Mouse (Mus musculus) left cerebral cortex, postnatal 4 days (tissue): ENCODE data around the gene Gm2a. TPM values are rescaled to one million over a fixed set of nuclear protein-coding genes. Genes with fewer than 3 reads are reported as not detected.

ENCODE experiments used
- DNase-seq: peaks from one replicate; pipeline ENCODE4 v3.0.0-alpha.2; 2022
- intact Hi-C: fragments of 180-260 bp; cut with DNase I; formaldehyde crosslinking; loops from one replicate; pipeline ENCODE4 v1.15.1; 2025
- total RNA-seq, 2 experiments: library from RNA; stranded (reverse); gene quantifications; 2 replicates each; pipeline ENCODE4 v1.2.3; 2021

Gm2a gene
- total RNA-seq, 2 experiments from 2014 or later: 31.0 to 32.2 TPM

- DNase-seq: no peak
- intact Hi-C loops: no loop called here
Observed at GRCm38 (mm10) chr11:55127937-55128336, 30.0 kb downstream of the Gm2a start.

- DNase-seq: no peak
- intact Hi-C loops: no loop called here
Observed at GRCm38 (mm10) chr11:55128411-55128810, 30.5 kb downstream of the Gm2a start.

- intact Hi-C loops: no loop called here
Observed at GRCm38 (mm10) chr11:55131077-55131742, 33.3 kb downstream of the Gm2a start.

GRCm38 (mm10) chr11:55131946-55132345, 34.0 kb downstream of the Gm2a start:
- intact Hi-C loops: no loop called here
- no peak for DNase-seq

More at GRCm38 (mm10) chr11:55131077-55131742, 33.3 kb downstream of the Gm2a start:
- DNase-seq: no peak

GRCm38 (mm10) chr11:55133204-55133603, 35.3 kb downstream of the Gm2a start:
- intact Hi-C loops: no loop called here
- DNase-seq: no peak

- DNase-seq: no peak
- intact Hi-C loops: no loop called here
Observed at GRCm38 (mm10) chr11:55134407-55134806, 36.5 kb downstream of the Gm2a start.

GRCm38 (mm10) chr11:55134871-55135270, 37.0 kb downstream of the Gm2a start:
- no peak for DNase-seq

GRCm38 (mm10) chr11:55136770-55137547, 39.0 kb downstream of the Gm2a start:
- DNase-seq: no peak
- intact Hi-C loops: no loop called here

More at GRCm38 (mm10) chr11:55134871-55135270, 37.0 kb downstream of the Gm2a start:
- intact Hi-C loops: no loop called here

- DNase-seq: no peak
- intact Hi-C loops: no loop called here
Observed at GRCm38 (mm10) chr11:55137646-55138045, 39.7 kb downstream of the Gm2a start.

GRCm38 (mm10) chr11:55141502-55141901, 43.6 kb downstream of the Gm2a start:
- DNase-seq: no peak
- intact Hi-C loops: no loop called here

- intact Hi-C loops: no loop called here
- no peak for DNase-seq
Observed at GRCm38 (mm10) chr11:55144011-55144410, 46.1 kb downstream of the Gm2a start.

GRCm38 (mm10) chr11:55146855-55147254, 48.9 kb downstream of the Gm2a start:
- no peak for DNase-seq
- intact Hi-C loops: no loop called here

- DNase-seq: no peak
- intact Hi-C loops: no loop called here
Observed at GRCm38 (mm10) chr11:55147423-55147822, 49.5 kb downstream of the Gm2a start.

- intact Hi-C loops: no loop called here
- no peak for DNase-seq
Observed at GRCm38 (mm10) chr11:55148461-55148860, 50.5 kb downstream of the Gm2a start.

GRCm38 (mm10) chr11:55151608-55152007, 53.7 kb downstream of the Gm2a start, which contains the start of gene Slc36a3:
Gene Slc36a3, minus strand, starts transcription at chr11:55151708.
- DNase-seq: no peak
- intact Hi-C loops: no loop called here

- intact Hi-C loops: loop anchor here (5.0 kb wide), 1 partner anchor 272 kb away; no protein-coding TSS in a partner anchor
Observed at GRCm38 (mm10) chr11:55154398-55155069, 56.6 kb downstream of the Gm2a start.

GRCm38 (mm10) chr11:55155070-55155421, 57.1 kb downstream of the Gm2a start:
- intact Hi-C loops: loop anchor here (5.0 kb wide), 1 partner anchor 273 kb away; no protein-coding TSS in a partner anchor

More at GRCm38 (mm10) chr11:55154398-55155069, 56.6 kb downstream of the Gm2a start:
- no peak for DNase-seq

GRCm38 (mm10) chr11:55158785-55159359, 61.0 kb downstream of the Gm2a start:
- DNase-seq: peak; percentile 84
- intact Hi-C loops: loop anchor here (5.0 kb wide), 1 partner anchor 277 kb away; no protein-coding TSS in a partner anchor

More at GRCm38 (mm10) chr11:55155070-55155421, 57.1 kb downstream of the Gm2a start:
- no peak for DNase-seq
